Mouse (Mus musculus) lung, embryonic 15.5 days (tissue): ENCODE results near the gene Olfr54. TPM values are rescaled to one million over a fixed set of nuclear protein-coding genes. Genes with fewer than 3 reads are reported as not detected.
"Not testable (repeated sequence)": the region's sequence is repeated elsewhere in the genome, so short reads cannot be mapped to it uniquely, and the experiment has no call there.

ENCODE experiments used
- ATAC-seq: fragments of 200-750 bp; cut with Nextera tagmentation; 2 replicates; pipeline ENCODE4 v1.8.0; 2017; ENCODE audit warnings: moderate number of reproducible peaks, borderline replicate concordance; ENCODE audit not compliant: low FRiP score, low TSS enrichment; ENCODE audit errors: extremely low read depth
- H3K27ac ChIP-seq: fragments of 300-500 bp; sonication (generic); 2 replicates; pipeline ENCODE4 v1.5.1; 2015; ENCODE audit warnings: moderate library complexity, mild to moderate bottlenecking, inconsistent platforms
- H3K27me3 ChIP-seq: fragments of 300-500 bp; sonication (generic); 2 replicates; pipeline ENCODE4 v1.6.1; 2015; ENCODE audit warnings: inconsistent platforms
- H3K36me3 ChIP-seq: fragments of 300-500 bp; sonication (generic); 2 replicates; pipeline ENCODE4 v1.6.1; 2015; ENCODE audit warnings: inconsistent platforms
- H3K4me1 ChIP-seq: fragments of 300-500 bp; sonication (generic); 2 replicates; pipeline ENCODE4 v1.6.1; 2015; ENCODE audit warnings: inconsistent platforms
- H3K4me2 ChIP-seq: fragments of 300-500 bp; sonication (generic); 2 replicates; pipeline ENCODE4 v1.6.1; 2015; ENCODE audit warnings: inconsistent platforms, mild to moderate bottlenecking, moderate library complexity
- H3K4me3 ChIP-seq: fragments of 300-500 bp; sonication (generic); 2 replicates; pipeline ENCODE4 v1.5.1; 2015; ENCODE audit warnings: mild to moderate bottlenecking, inconsistent platforms
- H3K9ac ChIP-seq: fragments of 300-500 bp; sonication (generic); 2 replicates; pipeline ENCODE4 v1.6.1; 2015; ENCODE audit warnings: inconsistent platforms
- H3K9me3 ChIP-seq: fragments of 300-500 bp; sonication (generic); 2 replicates; pipeline ENCODE4 v1.6.1; 2016; ENCODE audit warnings: inconsistent platforms
- WGBS: fragments of 180-500 bp; shearing (Covaris S2); methylation state at CpG from one replicate; pipeline ENCODE4 v1.1.7; 2015; 5-methylcytosine and 5-hydroxymethylcytosine counted together
- polyA plus RNA-seq: library from polyadenylated mRNA; unstranded; fragments of >200 nt; fragmentation: Nextera tagmentation; extraction: Ambion mirVana; gene quantifications from 2 replicates; pipeline ENCODE4 v1.2.1, GENCODE M21; 2015

Gene Olfr54
- polyA plus RNA-seq, 1 experiment from 2014 or later: not detected

DNA sequence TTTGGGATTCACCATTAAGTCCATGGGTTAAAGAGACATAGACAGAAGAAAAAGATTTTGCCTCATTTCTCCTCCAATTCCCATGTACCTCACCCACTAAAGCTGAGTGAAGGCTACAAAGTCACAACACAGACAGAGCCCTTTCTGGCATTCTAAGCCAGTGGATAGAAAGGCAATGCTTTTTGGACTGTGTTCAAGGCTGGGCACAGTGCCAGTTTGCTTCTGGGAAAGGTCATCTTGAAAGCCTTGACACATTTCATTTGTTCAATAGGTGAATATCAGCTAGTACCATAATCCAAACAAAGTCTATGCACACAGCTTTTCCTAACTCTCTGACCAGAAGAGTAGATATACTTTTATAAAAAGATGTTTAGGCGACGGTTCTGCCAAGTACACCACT lies 21.9 kb downstream of the Olfr54 start:
- Histone ChIP-seq H3K27me3 (no peaks in the 10 kb centered on the region), H3K36me3 (no peaks in the 10 kb centered on the region), H3K4me3 (no peak overlapping the region), H3K27ac (no peak overlapping the region), H3K4me1 (no peaks in the 10 kb centered on the region), H3K9me3 (no peaks in the 10 kb centered on the region), H3K9ac (no peak overlapping the region), H3K4me2 (no peak overlapping the region)
- ATAC-seq: no peak
- 57% methylated on average over 2 of the region's 2 CpGs for WGBS

- not testable (repeated sequence) for H3K9me3 ChIP-seq, H3K9ac ChIP-seq, H3K27me3 ChIP-seq, H3K4me3 ChIP-seq, H3K4me1 ChIP-seq, H3K36me3 ChIP-seq, H3K27ac ChIP-seq, H3K4me2 ChIP-seq, ATAC-seq
- WGBS: 58% methylated on average over 3 of the region's 3 CpGs
These were observed 30.7 kb downstream of the Olfr54 start for GRCm38 (mm10) chr11:51044776-51045175.

DNA sequence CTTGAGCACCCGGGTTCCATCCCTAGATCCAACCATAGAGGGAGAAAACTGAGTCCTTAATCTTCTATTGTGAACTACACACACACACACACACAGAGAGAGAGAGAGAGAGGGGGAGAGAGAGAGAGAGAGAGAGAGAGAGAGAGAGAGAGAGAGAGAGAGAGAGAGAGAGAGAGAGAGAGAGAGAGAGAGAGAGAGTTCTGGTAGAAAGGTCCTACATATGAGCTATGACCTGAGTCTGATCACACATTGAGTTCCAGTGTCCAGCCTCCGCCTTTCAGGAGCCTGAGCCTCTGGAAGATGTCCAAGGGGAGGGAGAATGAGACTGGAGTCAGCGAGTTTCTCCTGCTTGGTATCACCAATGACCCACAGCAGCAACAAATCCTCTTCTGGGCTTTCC lies 33.8 kb downstream of the Olfr54 start, which contains the start of gene Olfr1375:
Gene Olfr1375 (plus strand): TSS at position 301 of the 400 bp plus-strand sequence.
- H3K4me1 ChIP-seq, H3K4me2 ChIP-seq, H3K4me3 ChIP-seq, H3K27me3 ChIP-seq, ATAC-seq, H3K36me3 ChIP-seq, H3K9ac ChIP-seq, H3K27ac ChIP-seq, H3K9me3 ChIP-seq: not testable (repeated sequence)
- 65% methylated on average over 3 of the region's 3 CpGs for WGBS

GRCm38 (mm10) chr11:51051678-51052077 lies 37.6 kb downstream of the Olfr54 start:
- Histone ChIP-seq H3K27me3 (no peaks in the 10 kb centered on the region), H3K4me3 (no peak overlapping the region)
- 50% methylated on average over 2 of the region's 2 CpGs for WGBS

GRCm38 (mm10) chr11:51053230-51053629 lies 39.2 kb downstream of the Olfr54 start:
- H3K27ac ChIP-seq: no peak overlapping the region

More at GRCm38 (mm10) chr11:51051678-51052077, 37.6 kb downstream of the Olfr54 start:
- Histone ChIP-seq H3K27ac (no peak overlapping the region), H3K4me1 (no peaks in the 10 kb centered on the region), H3K9ac (no peak overlapping the region), H3K9me3 (no peaks in the 10 kb centered on the region), H3K36me3 (no peaks in the 10 kb centered on the region), H3K4me2 (no peak overlapping the region)
- ATAC-seq: no peak

GRCm38 (mm10) chr11:51059151-51059571 lies 45.1 kb downstream of the Olfr54 start, which contains the start of gene Zfp354a:
TSS of gene Zfp354a (plus strand) at chr11:51059257.
- Histone ChIP-seq H3K27ac (peak within 1 kb of the TSS; percentile 16; the same call in 1 of the 2 replicates), H3K36me3 (peaks cover 4% of the 10 kb centered on the region; the same call in 1 of the 2 replicates), H3K4me1 (peaks cover 6% of the 10 kb centered on the region; the same call in 1 of the 2 replicates), H3K9ac (peak within 1 kb of the TSS; percentile 64), H3K4me2 (peak within 1 kb of the TSS; percentile 86), H3K4me3 (peak within 1 kb of the TSS; percentile 74), H3K9me3 (no peaks in the 10 kb centered on the region), H3K27me3 (no peaks in the 10 kb centered on the region)
- ATAC-seq: peak; percentile 90
- WGBS: under 1% methylated on average over 32 of the region's 32 CpGs

More at GRCm38 (mm10) chr11:51053230-51053629, 39.2 kb downstream of the Olfr54 start:
- whole genome bisulfite sequencing: 50% methylated on average over 3 of the region's 3 CpGs
- no peak overlapping the region for H3K4me2 ChIP-seq
- no peak overlapping the region for H3K9ac ChIP-seq
- H3K9me3 ChIP-seq: no peaks in the 10 kb centered on the region
- ATAC-seq: no peak
- no peaks in the 10 kb centered on the region for H3K36me3 ChIP-seq
- H3K27me3 ChIP-seq: no peaks in the 10 kb centered on the region
- no peak overlapping the region for H3K4me3 ChIP-seq
- no peaks in the 10 kb centered on the region for H3K4me1 ChIP-seq

DNA sequence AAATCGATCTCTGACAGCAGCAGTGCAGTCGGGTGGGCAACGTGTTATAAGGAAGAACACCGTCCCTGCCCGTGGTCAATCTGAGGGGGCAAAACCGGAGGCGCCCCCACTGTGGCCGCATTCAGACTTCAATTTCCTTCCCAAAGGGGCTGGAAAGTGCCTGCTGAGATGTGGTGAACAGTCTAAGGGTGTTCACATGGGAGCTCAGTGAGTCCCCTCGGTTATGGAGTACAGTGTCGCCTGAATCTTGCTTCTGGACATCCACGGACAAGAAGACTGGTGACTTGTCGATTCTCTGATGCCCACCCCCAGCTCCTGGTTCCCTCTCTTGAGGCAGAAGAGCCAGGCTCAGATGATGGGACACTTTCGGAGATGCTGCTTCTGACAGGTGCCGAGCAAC lies 45.6 kb downstream of the Olfr54 start:
- Histone ChIP-seq H3K36me3 (peaks cover 4% of the 10 kb centered on the region; the same call in 1 of the 2 replicates), H3K9me3 (no peaks in the 10 kb centered on the region), H3K4me3 (peak overlapping the region; percentile 74), H3K27me3 (no peaks in the 10 kb centered on the region), H3K4me2 (peak overlapping the region; percentile 86), H3K4me1 (peaks cover 6% of the 10 kb centered on the region; the same call in 1 of the 2 replicates), H3K9ac (peak overlapping the region; percentile 64), H3K27ac (peak overlapping the region; percentile 16; the same call in 1 of the 2 replicates)
- 11% methylated on average over 14 of the region's 14 CpGs for WGBS
- ATAC-seq: peak; percentile 24

DNA sequence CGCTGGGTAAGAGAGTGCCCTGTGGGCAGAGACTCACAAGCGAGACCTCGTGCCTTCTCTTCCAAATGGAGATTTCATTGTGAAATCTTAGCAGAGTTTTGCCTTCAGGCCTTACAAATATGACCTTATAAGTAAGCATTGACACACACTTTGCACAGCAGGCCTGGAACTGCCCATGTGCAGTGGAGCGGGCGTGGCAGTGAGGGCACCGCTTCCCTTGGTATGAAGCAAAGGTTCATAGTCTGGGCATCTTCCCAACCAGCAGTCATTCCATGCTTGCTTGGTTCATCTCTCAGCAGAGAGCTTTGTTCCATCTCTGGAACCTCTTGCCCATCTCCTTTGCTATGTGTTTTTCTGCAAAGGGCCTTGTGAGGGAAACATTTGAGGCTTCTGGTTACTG lies 46.9 kb downstream of the Olfr54 start:
- Histone ChIP-seq H3K9ac (no peak overlapping the region), H3K4me1 (peaks cover 6% of the 10 kb centered on the region; the same call in 1 of the 2 replicates), H3K4me2 (no peak overlapping the region), H3K9me3 (no peaks in the 10 kb centered on the region), H3K27me3 (no peaks in the 10 kb centered on the region), H3K36me3 (peaks cover 4% of the 10 kb centered on the region; the same call in 1 of the 2 replicates), H3K4me3 (no peak overlapping the region), H3K27ac (no peak overlapping the region)
- 96% methylated on average over 6 of the region's 6 CpGs for WGBS
- ATAC-seq: no peak

DNA sequence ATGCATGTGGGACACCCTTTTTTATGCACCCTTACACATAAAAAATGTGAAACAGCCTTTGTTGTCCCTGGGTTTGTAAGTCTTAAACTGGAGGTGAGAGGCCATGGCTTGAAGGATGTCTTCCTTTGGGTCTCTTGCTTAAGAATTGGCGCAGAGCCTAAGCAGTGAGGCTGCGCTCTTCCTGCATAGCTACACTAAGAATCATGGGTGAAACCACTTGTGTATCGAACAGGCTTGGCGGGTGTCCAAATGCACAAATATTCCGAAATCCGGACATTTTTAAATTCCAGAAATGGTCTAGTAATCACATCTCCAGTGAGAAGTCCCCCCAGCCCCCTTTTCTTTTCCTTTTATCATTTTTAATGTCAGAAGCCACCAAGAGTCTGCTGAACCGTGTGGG lies 49.2 kb downstream of the Olfr54 start:
- H3K27ac ChIP-seq: no peak overlapping the region
- peaks cover 6% of the 10 kb centered on the region; the same call in 1 of the 2 replicates for H3K4me1 ChIP-seq
- no peak; the same call in 1 of the 2 replicates for ATAC-seq
- H3K27me3 ChIP-seq: no peaks in the 10 kb centered on the region
- no peak overlapping the region for H3K9ac ChIP-seq
- peaks cover 7% of the 10 kb centered on the region; the same call in 1 of the 2 replicates for H3K36me3 ChIP-seq
- WGBS: 43% methylated on average over 7 of the region's 7 CpGs
- H3K4me3 ChIP-seq: no peak overlapping the region
- H3K4me2 ChIP-seq: no peak overlapping the region
- no peaks in the 10 kb centered on the region for H3K9me3 ChIP-seq

DNA sequence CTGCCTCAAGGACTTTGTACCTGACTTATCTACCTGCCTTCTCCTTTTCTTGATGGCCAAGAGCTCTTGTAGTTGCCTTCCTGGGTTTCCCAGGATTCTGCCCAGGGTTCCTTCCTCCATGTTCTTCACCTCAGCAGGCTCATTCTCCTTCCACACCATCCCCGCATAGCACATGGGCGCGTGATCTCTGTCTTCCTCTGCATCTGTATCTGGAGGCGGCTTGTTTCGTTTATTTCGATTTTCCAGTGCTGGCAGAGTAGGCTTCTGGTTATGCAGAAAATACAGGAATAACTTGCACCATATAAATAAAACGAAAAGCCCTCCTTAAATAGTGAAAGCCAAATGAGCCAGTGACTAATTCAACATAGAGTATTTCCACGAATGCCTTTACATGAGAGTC lies 49.8 kb downstream of the Olfr54 start:
- H3K4me1 ChIP-seq: peaks cover 6% of the 10 kb centered on the region; the same call in 1 of the 2 replicates
- H3K36me3 ChIP-seq: peaks cover 13% of the 10 kb centered on the region; the same call in 1 of the 2 replicates
- no peak overlapping the region for H3K9ac ChIP-seq
- H3K27me3 ChIP-seq: no peaks in the 10 kb centered on the region
- no peaks in the 10 kb centered on the region for H3K9me3 ChIP-seq
- H3K4me3 ChIP-seq: no peak overlapping the region
- no peak overlapping the region for H3K4me2 ChIP-seq
- whole genome bisulfite sequencing: 95% methylated on average over 8 of the region's 8 CpGs
- ATAC-seq: no peak
- no peak overlapping the region for H3K27ac ChIP-seq
